Mouse (Mus musculus) urinary bladder, postnatal 4 days (tissue): Measurements from ENCODE around the gene 1810055G02Rik.

Experiments used
- DNase-seq, 2 experiments: peaks; one replicate each; pipeline ENCODE4 v3.0.0; 2021 to 2022; ENCODE audit warnings: low spot score in 2 of 2

1810055G02Rik gene

GRCm38 (mm10) chr19:3708078-3709012 is at the start of gene 1810055G02Rik:
TSS of gene 1810055G02Rik (plus strand) at chr19:3708293.
- peak; percentile 98 for DNase-seq

DNA sequence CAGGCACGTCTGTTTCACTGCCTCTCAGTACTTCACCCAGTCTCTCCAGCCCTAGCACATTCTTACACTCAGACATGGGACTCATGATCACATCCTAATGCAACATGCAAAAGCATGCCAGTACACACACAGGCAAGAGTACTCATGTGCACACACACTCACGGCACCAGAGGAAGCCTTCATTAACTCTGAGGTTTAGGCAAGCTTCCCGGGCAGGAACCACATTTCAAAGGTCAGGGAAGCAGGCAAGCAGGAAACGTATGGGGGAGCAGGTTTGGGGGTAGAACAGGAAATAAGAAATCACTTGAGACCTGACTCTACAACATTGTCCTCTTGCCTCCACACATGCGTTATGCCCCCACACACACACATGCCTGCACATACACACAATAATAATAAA is 42.6 kb upstream of the 1810055G02Rik start:
- no peak for DNase-seq

DNA sequence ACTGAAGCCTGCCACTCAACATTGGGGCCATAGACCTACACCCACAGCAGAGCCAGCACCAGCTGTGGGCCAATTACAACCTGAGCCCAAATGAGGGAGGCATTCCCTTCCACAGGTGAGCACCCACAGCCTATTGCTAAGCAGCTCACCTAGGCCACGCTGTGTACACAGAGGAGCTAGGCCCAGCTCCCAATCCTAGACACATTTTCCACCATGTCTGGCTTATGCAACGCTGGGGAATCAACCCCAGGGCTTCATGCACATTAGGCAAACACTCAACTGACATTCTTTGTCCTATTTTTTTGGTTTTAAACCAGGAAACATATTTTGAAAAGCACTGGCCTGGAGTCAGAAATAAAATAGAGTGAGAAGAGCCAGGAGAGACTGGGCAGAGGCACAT is 41.5 kb upstream of the 1810055G02Rik start:
- no peak for DNase-seq

GRCm38 (mm10) chr19:3667155-3667895 is 40.8 kb upstream of the 1810055G02Rik start:
- DNase-seq = no peak

GRCm38 (mm10) chr19:3667979-3668378 is 40.1 kb upstream of the 1810055G02Rik start:
- no peak for DNase-seq

DNA sequence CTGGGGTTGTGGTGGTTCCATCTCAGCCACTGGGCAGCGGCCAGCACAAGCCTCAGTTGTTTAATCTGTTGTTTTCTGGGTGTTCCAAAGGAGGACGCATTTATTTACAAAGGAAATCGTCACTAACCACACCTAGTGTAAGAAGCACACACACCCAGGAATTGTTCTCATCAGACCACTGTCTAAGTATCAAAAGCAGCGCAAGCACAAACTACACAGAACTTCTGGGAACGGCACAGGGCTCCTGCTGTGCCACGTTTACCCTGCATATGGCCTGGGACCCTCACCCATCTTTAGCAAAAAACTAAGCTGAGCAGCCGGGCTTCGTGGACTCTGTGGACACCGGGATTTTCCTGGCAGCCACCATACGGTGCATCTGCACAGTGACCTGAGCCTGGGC is 39.5 kb upstream of the 1810055G02Rik start:
- no peak for DNase-seq

GRCm38 (mm10) chr19:3669100-3669499 is 39.0 kb upstream of the 1810055G02Rik start:
- DNase-seq = no peak

GRCm38 (mm10) chr19:3673149-3673548 is 34.9 kb upstream of the 1810055G02Rik start:
- no peak for DNase-seq

GRCm38 (mm10) chr19:3674122-3674855 is 33.8 kb upstream of the 1810055G02Rik start:
- DNase-seq = no peak

GRCm38 (mm10) chr19:3680732-3681131 is 27.4 kb upstream of the 1810055G02Rik start:
- DNase-seq = no peak

- peak; percentile 66 to 69 for DNase-seq
These were observed 26.7 kb upstream of the 1810055G02Rik start for GRCm38 (mm10) chr19:3681310-3681934.

- DNase-seq = no peak
These were observed 23.7 kb upstream of the 1810055G02Rik start for GRCm38 (mm10) chr19:3684414-3684813.

GRCm38 (mm10) chr19:3684957-3685580 is 23.0 kb upstream of the 1810055G02Rik start:
- DNase-seq = no peak

- DNase-seq = peak; percentile 44 to 66
These were observed 22.4 kb upstream of the 1810055G02Rik start for GRCm38 (mm10) chr19:3685611-3686214.

DNA sequence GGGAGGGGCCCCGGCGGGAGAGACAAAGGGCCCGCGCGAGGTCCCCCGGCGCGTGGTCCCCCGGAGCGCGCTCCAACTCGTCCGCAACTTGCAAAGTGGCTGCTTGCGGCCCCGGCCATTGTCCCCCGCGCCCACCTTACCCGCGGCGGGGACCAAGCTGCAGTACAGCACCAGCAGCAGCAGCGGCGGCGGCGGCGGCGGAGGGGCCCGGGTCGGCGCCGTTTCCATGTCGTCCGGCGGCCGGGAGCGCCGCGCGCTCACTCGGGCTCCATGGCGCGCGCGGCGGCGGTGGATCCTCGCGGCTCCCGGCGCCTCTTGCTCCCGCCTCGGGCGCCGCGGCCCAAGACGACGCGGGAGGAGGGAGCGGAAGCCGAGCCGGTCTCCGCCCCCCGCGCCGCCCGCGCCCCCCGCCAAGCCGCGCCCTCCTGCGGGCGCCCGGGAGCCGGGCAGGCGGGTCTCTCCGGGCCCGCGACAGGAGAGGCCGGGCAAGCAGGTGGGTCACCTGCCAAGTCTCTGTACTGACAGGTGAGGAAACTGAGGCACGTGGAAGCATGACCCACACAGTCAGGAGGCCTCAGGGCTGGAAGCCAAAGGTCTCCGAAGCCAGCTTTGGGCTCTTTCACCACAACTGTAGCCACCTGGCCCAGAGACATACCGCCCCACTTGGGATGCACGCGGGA is 21.7 kb upstream of the 1810055G02Rik start, which contains the start of gene Lrp5:
Gene Lrp5 (minus strand): TSS at position 350 of the 680 bp plus-strand sequence.
- peak; percentile 65 to 68 for DNase-seq

DNA sequence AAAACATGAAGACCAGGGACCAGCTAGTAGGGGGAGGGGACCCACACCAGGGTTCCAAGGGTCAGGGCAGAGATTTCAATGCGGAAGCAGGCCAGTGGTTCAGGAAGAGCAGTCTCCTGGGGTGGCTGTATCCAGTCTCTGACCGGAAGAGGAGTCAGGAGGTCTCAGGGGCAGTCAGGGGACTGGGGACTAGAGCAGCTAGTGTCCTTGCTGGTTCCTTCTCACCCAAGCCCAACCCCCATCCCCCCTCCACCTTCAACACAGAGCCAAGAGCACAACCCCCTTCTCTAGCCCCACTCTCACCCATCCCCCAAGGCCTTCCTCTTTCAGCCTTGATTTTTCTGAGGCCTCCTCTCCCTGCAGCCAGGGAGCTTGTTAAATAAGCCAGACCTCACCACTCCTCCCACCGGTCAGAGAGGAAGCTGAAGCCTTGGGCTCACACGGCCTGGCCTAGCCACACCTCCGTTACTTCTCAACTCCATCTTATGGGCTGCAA is 20.4 kb upstream of the 1810055G02Rik start:
- no peak for DNase-seq

- DNase-seq = no peak
These were observed 16.8 kb upstream of the 1810055G02Rik start for GRCm38 (mm10) chr19:3691337-3691736.

DNA sequence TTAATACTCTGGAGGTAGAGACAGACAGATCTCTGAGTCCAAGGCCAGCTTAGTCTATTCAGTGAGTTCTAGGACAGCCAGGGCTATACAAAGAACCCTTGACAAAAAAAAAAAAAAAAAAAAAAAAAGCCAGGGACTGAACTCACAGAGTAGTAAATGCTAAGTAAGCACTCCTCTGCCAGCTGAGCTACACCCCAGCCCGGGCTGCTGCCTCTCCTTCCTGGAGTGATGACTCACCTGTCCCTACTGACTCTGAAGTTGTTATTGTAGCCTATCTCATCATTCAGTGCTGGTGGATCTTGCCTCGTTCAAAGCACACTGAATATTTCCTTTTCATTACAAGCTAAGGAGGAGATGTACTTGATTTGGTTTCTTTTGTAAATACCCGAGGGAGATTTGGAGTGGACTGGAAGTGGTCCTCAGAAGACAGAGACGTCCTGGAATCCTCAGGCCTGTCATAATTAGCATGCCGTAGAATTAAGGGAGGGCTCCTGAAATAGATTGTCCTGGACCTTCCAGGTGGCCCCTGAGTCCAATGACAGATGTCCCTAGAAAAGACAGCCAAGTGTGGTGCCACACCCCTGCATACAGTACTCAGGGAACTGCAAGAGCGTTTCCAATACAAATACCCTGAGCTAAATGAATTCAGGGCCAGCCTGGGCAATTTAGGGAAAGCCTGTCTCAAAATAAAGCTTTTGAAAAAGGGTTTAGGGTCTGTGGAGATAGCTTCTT is 15.5 kb upstream of the 1810055G02Rik start:
- DNase-seq = no peak

- no peak for DNase-seq
These were observed 13.6 kb upstream of the 1810055G02Rik start for GRCm38 (mm10) chr19:3694476-3694875.
